Mouse (Mus musculus): ENCODE results near the gene Runx1. TPM values are rescaled to one million over a fixed set of nuclear protein-coding genes. Genes with fewer than 3 reads are reported as not detected.
A peak's percentile ranks its signal among the peaks of the same experiment; 100 is the strongest.

The Runx1 gene
- polyA plus RNA-seq, 2 experiments from 2014 or later, result 40.2 to 41.6 TPM

- ATAC-seq, result no peak
These were observed 81.7 kb downstream of the Runx1 start for GRCm38 (mm10) chr16:92744172-92744777.

- ATAC-seq, result peak; percentile 56
These were observed 82.2 kb downstream of the Runx1 start for GRCm38 (mm10) chr16:92743755-92744154.

- no peak for ATAC-seq
These were observed 84.6 kb downstream of the Runx1 start for GRCm38 (mm10) chr16:92741342-92741741.

- no peak for ATAC-seq
These were observed 85.4 kb downstream of the Runx1 start for GRCm38 (mm10) chr16:92740541-92740940.

- no peak for ATAC-seq
These were observed 86.0 kb downstream of the Runx1 start for GRCm38 (mm10) chr16:92739997-92740396.

- no peak for ATAC-seq
These were observed 86.7 kb downstream of the Runx1 start for GRCm38 (mm10) chr16:92739071-92739793.

- no peak for ATAC-seq
These were observed 87.4 kb downstream of the Runx1 start for GRCm38 (mm10) chr16:92738476-92739010.

GRCm38 (mm10) chr16:92726870-92727269, 99.1 kb downstream of the Runx1 start:
- ATAC-seq, result no peak

- ATAC-seq, result peak; percentile 74
These were observed 101.4 kb downstream of the Runx1 start for GRCm38 (mm10) chr16:92724526-92724925.

GRCm38 (mm10) chr16:92720678-92721077, 105.3 kb downstream of the Runx1 start:
- no peak for ATAC-seq

GRCm38 (mm10) chr16:92719725-92720124, 106.2 kb downstream of the Runx1 start:
- no peak for ATAC-seq

- no peak for ATAC-seq
These were observed 110.1 kb downstream of the Runx1 start for GRCm38 (mm10) chr16:92715599-92716483.

GRCm38 (mm10) chr16:92710161-92710560, 115.8 kb downstream of the Runx1 start:
- no peak for ATAC-seq

- no peak for ATAC-seq
These were observed 117.2 kb downstream of the Runx1 start for GRCm38 (mm10) chr16:92708718-92709117.

GRCm38 (mm10) chr16:92707712-92708111, 118.2 kb downstream of the Runx1 start:
- ATAC-seq, result no peak

- no peak for ATAC-seq
These were observed 118.8 kb downstream of the Runx1 start for GRCm38 (mm10) chr16:92707146-92707545.

GRCm38 (mm10) chr16:92705564-92706458, 120.1 kb downstream of the Runx1 start:
- ATAC-seq, result no peak

GRCm38 (mm10) chr16:92703850-92704249, 122.1 kb downstream of the Runx1 start:
- no peak for ATAC-seq

GRCm38 (mm10) chr16:92699531-92700397, 126.2 kb downstream of the Runx1 start:
- ATAC-seq, result no peak

GRCm38 (mm10) chr16:92698612-92698998, 127.3 kb downstream of the Runx1 start:
- peak; percentile 73 for ATAC-seq
